Mouse (Mus musculus): ENCODE measurements around the gene C1qtnf2.

GRCm38 (mm10) chr11:43495037-43495436, 21.0 kb downstream of the C1qtnf2 start:
- TF ChIP-seq CTCF (IDR thresholded peaks at IDR 0.05; ENCODE audit: low read depth, low read length): peak; percentile 52
- no peak for TF ChIP-seq POLR2A (IDR thresholded peaks at IDR 0.05; ENCODE audit: insufficient read depth, low read length)

Data from ES-Bruce4 (cell line).